8 mouse cellular contexts compared by ENCODE assay signal in the genomic region with DNA sequence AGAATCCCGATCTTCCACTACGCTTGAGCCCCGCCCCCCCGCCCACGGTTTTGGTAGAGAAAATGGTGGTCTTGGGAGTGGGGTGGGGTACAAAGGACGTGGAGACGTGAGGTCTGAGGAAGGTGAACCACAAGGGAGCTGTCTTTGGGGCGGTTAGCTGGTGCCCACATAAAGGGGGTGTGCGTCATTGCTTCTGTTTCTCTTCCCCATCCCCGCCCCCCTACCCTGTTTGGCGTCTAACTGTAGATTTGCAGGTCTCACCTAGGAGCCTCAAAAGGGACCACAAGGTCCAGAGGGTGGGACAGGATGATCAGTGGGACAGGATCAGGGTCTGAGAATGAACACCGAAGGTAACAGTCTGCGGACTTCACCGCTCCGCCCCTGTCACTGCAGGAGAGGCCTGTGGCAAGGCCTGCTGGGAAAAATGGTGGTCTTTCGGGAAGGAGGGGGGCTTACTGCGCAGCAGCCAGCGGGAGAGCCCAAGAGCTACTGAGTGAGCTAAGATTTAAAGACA. TPM values are rescaled to one million over a fixed set of nuclear protein-coding genes. Genes with fewer than 3 reads are reported as not detected.
DNase-seq lines count a peak whose midpoint lies in the region; ATAC-seq and TF ChIP-seq lines count a peak whose summit lies in the region.

No protein-coding gene starts in this region.

- no peak overlapping the region for H3K27ac ChIP-seq in CH12.LX (ENCODE audit: insufficient read depth, low read depth)
- no peak overlapping the region for H3K27ac ChIP-seq in bone marrow macrophage, adult 2 months (ENCODE audit: insufficient read depth, low read depth, low read length)
- peak overlapping the region; percentile 76 for H3K27ac ChIP-seq in heart, postnatal 0 days (ENCODE audit: low read depth)
- no peak overlapping the region for H3K27ac ChIP-seq in liver, embryonic 13.5 days
- H3K27ac ChIP-seq in testis, adult 2 months (ENCODE audit: control insufficient read depth, insufficient read depth, low read depth, low read length) = peak overlapping the region; percentile 88

- H3K9ac ChIP-seq in CH12.LX (ENCODE audit: insufficient read depth, low read depth) = peak overlapping the region; percentile 33; the same call in 1 of the 2 replicates
- peak overlapping the region; percentile 71 for H3K9ac ChIP-seq in heart, postnatal 0 days (replicated peaks; ENCODE audit: low read depth, low read length)
- H3K9ac ChIP-seq in liver, embryonic 13.5 days = peak overlapping the region; percentile 22; the same call in 1 of the 2 replicates

- WGBS in heart, postnatal 0 days = 11% methylated on average over 18 of the region's 18 CpGs
- WGBS in liver, embryonic 13.5 days (ENCODE audit: insufficient replicate concordance) = 10% methylated on average over 18 of the region's 18 CpGs

- no peak for DNase-seq in CH12.LX (ENCODE audit: extremely low read depth)
- peak; percentile 6 for DNase-seq in fibroblast of lung, adult 2 months (ENCODE audit: low read depth)
- DNase-seq in heart, postnatal 0 days (ENCODE audit: low spot score) = peak; percentile 43
- peak; percentile 48 for DNase-seq in kidney, postnatal 14 days
- DNase-seq in liver, embryonic 13.5 days = peak; percentile 0
- DNase-seq in naive thymus-derived CD4-positive, alpha-beta T cell, adult 2 months (ENCODE audit: low read depth) = peak; percentile 58

- TF ChIP-seq RAD21 in CH12.LX (IDR thresholded peaks at IDR 0.05; ENCODE audit: low read depth, low read length) = no peak

- no peaks in the 10 kb centered on the region for H3K4me1 ChIP-seq in CH12.LX (ENCODE audit: control insufficient read depth in 1 of 2, insufficient read depth in 2 of 2)
- H3K4me1 ChIP-seq in bone marrow macrophage, adult 2 months (ENCODE audit: control insufficient read depth, insufficient read depth, low read length) = no peaks in the 10 kb centered on the region
- H3K4me1 ChIP-seq in heart, postnatal 0 days (ENCODE audit: control insufficient read depth, insufficient read depth) = no peaks in the 10 kb centered on the region
- H3K4me1 ChIP-seq in liver, embryonic 13.5 days (replicated peaks) = no peaks in the 10 kb centered on the region
- H3K4me1 ChIP-seq in testis, adult 2 months (ENCODE audit: control insufficient read depth, insufficient read depth, low read length) = no peaks in the 10 kb centered on the region

- H3K9me3 ChIP-seq in CH12.LX (replicated peaks; ENCODE audit: low read length) = no peaks in the 10 kb centered on the region
- no peaks in the 10 kb centered on the region for H3K9me3 ChIP-seq in heart, postnatal 0 days (replicated peaks; ENCODE audit: control insufficient read depth, low read length)
- no peaks in the 10 kb centered on the region for H3K9me3 ChIP-seq in liver, embryonic 13.5 days (replicated peaks)

- dilution Hi-C loops in CH12.LX (cut with MboI; ENCODE audit: extremely low pct_ligation_motif_present, extremely low pct_unique_long_range_greater_than_20kb, low sequenced_read_pairs) = no loop called here

- H3K4me2 ChIP-seq in CH12.LX (ENCODE audit: insufficient read depth, low read depth, poor library complexity, severe bottlenecking) = peak overlapping the region; percentile 84; the same call in 1 of the 2 replicates
- H3K4me2 ChIP-seq in heart, postnatal 0 days (ENCODE audit: low read depth, low read length) = peak overlapping the region; percentile 57
- peak overlapping the region; percentile 58 for H3K4me2 ChIP-seq in liver, embryonic 13.5 days

- ATAC-seq in heart, postnatal 0 days (ENCODE audit: insufficient read depth, low read depth) = peak; percentile 88
- 0 out of 2 replicates have a peak, but pooled peaks have one; percentile 29 for ATAC-seq in liver, embryonic 13.5 days (ENCODE audit: low read depth)

- no peak for TF ChIP-seq POLR2A in CH12.LX (IDR thresholded peaks at IDR 0.05; ENCODE audit: low read depth, low read length)
- no peak for TF ChIP-seq POLR2A in bone marrow macrophage, adult 2 months (IDR thresholded peaks at IDR 0.05; ENCODE audit: borderline replicate concordance, low read depth, low read length)
- TF ChIP-seq POLR2A in testis, adult 2 months (IDR thresholded peaks at IDR 0.05; ENCODE audit: control insufficient read depth, low read depth, low read length) = no peak

- no peaks in the 10 kb centered on the region for H3K79me2 ChIP-seq in CH12.LX (replicated peaks; ENCODE audit: control insufficient read depth, extremely low read depth, insufficient read depth, poor library complexity, severe bottlenecking)

- in situ Hi-C loops in CH12.LX (cut with MboI; ENCODE audit: low pct_ligation_motif_present, low pct_unique_long_range_greater_than_20kb, low sequenced_read_pairs) = no loop called here

- no peak for TF ChIP-seq EP300 in CH12.LX (IDR thresholded peaks at IDR 0.05; ENCODE audit: low read length)
- no peak for TF ChIP-seq EP300 in heart, postnatal 0 days (IDR thresholded peaks at IDR 0.05; ENCODE audit: low read depth)

- no peak for TF ChIP-seq CTCF in CH12.LX (conservative IDR thresholded peaks at IDR 0.05 in 1 of 2, IDR thresholded peaks at IDR 0.05 in 1 of 2; ENCODE audit: low read depth in 2 of 2, low read length in 2 of 2)
- TF ChIP-seq CTCF in bone marrow macrophage, adult 2 months (IDR thresholded peaks at IDR 0.05; ENCODE audit: low read depth, low read length) = no peak
- no peak for TF ChIP-seq CTCF in heart, postnatal 0 days (IDR thresholded peaks at IDR 0.05; ENCODE audit: low read depth)
- no peak for TF ChIP-seq CTCF in testis, adult 2 months (IDR thresholded peaks at IDR 0.05; ENCODE audit: control insufficient read depth, insufficient read depth, insufficient replicate concordance, low read depth, low read length)

- H3K4me3 ChIP-seq in CH12.LX (replicated peaks in 1 of 3; ENCODE audit: low read depth in 2 of 3, low read length in 2 of 3, poor library complexity in 1 of 3) = peak overlapping the region in 1 of 3 experiments; percentile 60
- H3K4me3 ChIP-seq in bone marrow macrophage, adult 2 months (ENCODE audit: insufficient read depth, low read length) = peak overlapping the region; percentile 56
- peak overlapping the region; percentile 64 for H3K4me3 ChIP-seq in heart, postnatal 0 days (ENCODE audit: low read depth, low read length)
- H3K4me3 ChIP-seq in liver, embryonic 13.5 days (replicated peaks) = peak overlapping the region; percentile 52
- H3K4me3 ChIP-seq in testis, adult 2 months (ENCODE audit: control insufficient read depth, low read depth, low read length) = peak overlapping the region; percentile 92

- H3K36me3 ChIP-seq in CH12.LX (replicated peaks in 1 of 2; ENCODE audit: control insufficient read depth in 1 of 2, insufficient read depth in 1 of 2, low read length in 1 of 2) = no peaks in the 10 kb centered on the region
- no peaks in the 10 kb centered on the region for H3K36me3 ChIP-seq in heart, postnatal 0 days (replicated peaks; ENCODE audit: control insufficient read depth, insufficient read depth, low read length)
- no peaks in the 10 kb centered on the region for H3K36me3 ChIP-seq in liver, embryonic 13.5 days
- H3K36me3 ChIP-seq in testis, adult 2 months (ENCODE audit: control insufficient read depth, insufficient read depth, low read length) = no peaks in the 10 kb centered on the region

- H3K27me3 ChIP-seq in CH12.LX (replicated peaks) = no peaks in the 10 kb centered on the region
- no peaks in the 10 kb centered on the region for H3K27me3 ChIP-seq in heart, postnatal 0 days (ENCODE audit: control insufficient read depth, insufficient read depth, low read length)
- 0 out of 2 replicates have a peak, but pooled peaks cover 8% of the 10 kb centered on the region for H3K27me3 ChIP-seq in liver, embryonic 13.5 days
- H3K27me3 ChIP-seq in testis, adult 2 months (ENCODE audit: control insufficient read depth, insufficient read depth, low read length) = no peaks in the 10 kb centered on the region

TF ChIP-seq in CH12.LX, 34 proteins besides CTCF, POLR2A, EP300 and RAD21 (continues in another document):
- TF ChIP-seq GABPA (IDR thresholded peaks at IDR 0.05; ENCODE audit: insufficient replicate concordance, low read depth, low read length) (no peak), KAT2A (IDR thresholded peaks at IDR 0.05; ENCODE audit: insufficient replicate concordance, low read length) (no peak), POLR2AphosphoS2 (IDR thresholded peaks at IDR 0.05; ENCODE audit: low read depth, low read length) (no peak), MYC (IDR thresholded peaks at IDR 0.05; ENCODE audit: low read depth, low read length) (no peak), MXI1 (IDR thresholded peaks at IDR 0.05; ENCODE audit: low read depth, low read length) (no peak), TCF12 (IDR thresholded peaks at IDR 0.05; ENCODE audit: low read depth, low read length) (no peak), HCFC1 (IDR thresholded peaks at IDR 0.05; ENCODE audit: low read depth, low read length) (no peak), E2F4 (IDR thresholded peaks at IDR 0.05; ENCODE audit: insufficient replicate concordance, low read depth, low read length) (no peak), BHLHE40 (IDR thresholded peaks at IDR 0.05; ENCODE audit: low read depth, low read length) (no peak), ZMIZ1 (IDR thresholded peaks at IDR 0.05; ENCODE audit: low read depth, low read length) (no peak), USF2 (conservative IDR thresholded peaks at IDR 0.05; ENCODE audit: low read depth, low read length) (no peak), UBTF (IDR thresholded peaks at IDR 0.05; ENCODE audit: low read depth, low read length) (no peak), SIN3A (IDR thresholded peaks at IDR 0.05; ENCODE audit: low read length) (no peak)

RNA-seq across cellular contexts. Expression of gene Tceal1, which starts 0.4 kb away (rescaled TPM):
- total RNA-seq in CH12.LX (2012; rRNA removed) = 0.08 TPM in 2 replicates
- total RNA-seq in CH12.LX (2014; rRNA removed) = not detected in 2 replicates
- polyA plus RNA-seq in CH12.LX (2012; ENCODE audit: insufficient read length, low read depth) = not detected in 2 replicates
- 1.7 and 2.1 TPM in 2 replicates for polyA plus RNA-seq in bone marrow macrophage, adult 2 months (2012; ENCODE audit: insufficient read depth, insufficient read length, missing spikeins)
- 4.9 and 7.3 TPM in 2 replicates for total RNA-seq in heart, postnatal 0 days (2014; rRNA removed; ENCODE audit: low replicate concordance)
- polyA plus RNA-seq in heart, postnatal 0 days (2015; fragmentation: Nextera tagmentation; extraction: Ambion mirVana) = 13.4 and 13.9 TPM in 2 replicates
- polyA plus RNA-seq in liver, embryonic 13.5 days (2015; fragmentation: Nextera tagmentation; extraction: Ambion mirVana) = 1.1 and 1.3 TPM in 2 replicates
- 1.0 and 1.3 TPM in 2 replicates for polyA plus RNA-seq in testis, adult 2 months (2012; rRNA removed)

RNA-seq across cellular contexts. Expression of gene Morf4l2, which starts 35.3 kb away (rescaled TPM):
- total RNA-seq in CH12.LX (2012; rRNA removed) (189 and 254 TPM in 2 replicates), CH12.LX (2014; rRNA removed) (585 and 613 TPM in 2 replicates)
- polyA plus RNA-seq in CH12.LX (2012; ENCODE audit: insufficient read length, low read depth) = 358 and 445 TPM in 2 replicates
- polyA plus RNA-seq in bone marrow macrophage, adult 2 months (2012; ENCODE audit: insufficient read depth, insufficient read length, missing spikeins) = 185 TPM in 2 replicates
- total RNA-seq in heart, postnatal 0 days (2014; rRNA removed; ENCODE audit: low replicate concordance) = 115 and 173 TPM in 2 replicates
- polyA plus RNA-seq in heart, postnatal 0 days (2015; fragmentation: Nextera tagmentation; extraction: Ambion mirVana) = 212 and 214 TPM in 2 replicates
- 227 and 272 TPM in 2 replicates for polyA plus RNA-seq in liver, embryonic 13.5 days (2015; fragmentation: Nextera tagmentation; extraction: Ambion mirVana)
- polyA plus RNA-seq in testis, adult 2 months (2012; rRNA removed) = 20.4 and 22.6 TPM in 2 replicates

Comparison
In these comparisons a context has a peak if more than half of its experiments do, and no peak if none do; other contexts are left out.
1. H3K27ac ChIP-seq: peak in heart, postnatal 0 days (single experiment) and testis, adult 2 months (single experiment); none in CH12.LX (single experiment), bone marrow macrophage, adult 2 months (single experiment) and liver, embryonic 13.5 days (single experiment).
2. Peak in every context shown above with its lines, with median percentiles within 50 percentile points of each other: H3K4me2 ChIP-seq and H3K9ac ChIP-seq.